Comparison of ENCODE assay signal across 8 mouse cellular contexts in genomic region chr10:77515385-77516348, GRCm38 (mm10). TPM values are rescaled to one million over a fixed set of nuclear protein-coding genes. Genes with fewer than 3 reads are reported as not detected.
DNase-seq lines count a peak whose midpoint lies in the region; ATAC-seq and TF ChIP-seq lines count a peak whose summit lies in the region.

Gene Fam207a, minus strand, starts transcription at chr10:77515785.

- H3K36me3 ChIP-seq in hindbrain, postnatal 0 days (ENCODE audit: insufficient read depth, low read length) = peaks cover 15% of the 10 kb centered on the region; the same call in 1 of the 2 replicates

- peak within 1 kb of the TSS; percentile 84 for H3K9ac ChIP-seq in hindbrain, postnatal 0 days (replicated peaks; ENCODE audit: low read length)

- H3K27me3 ChIP-seq in hindbrain, postnatal 0 days (ENCODE audit: insufficient read depth, low read length) = no peaks in the 10 kb centered on the region

- peak within 1 kb of the TSS; percentile 82 for H3K4me2 ChIP-seq in hindbrain, postnatal 0 days (ENCODE audit: low read depth, low read length)

- H3K4me3 ChIP-seq in gastrocnemius, adult 2 months = peak within 1 kb of the TSS; percentile 80
- H3K4me3 ChIP-seq in hindbrain, postnatal 0 days (ENCODE audit: low read length) = peak within 1 kb of the TSS; percentile 79
- H3K4me3 ChIP-seq in left cerebral cortex, adult 2 months = peak within 1 kb of the TSS; percentile 83

- intact Hi-C loops in gastrocnemius, adult 2 months (cut with DNase I) = loop anchor here (5.0 to 10.0 kb wide), 2 partner anchors 112 to 369 kb away; no protein-coding TSS in a partner anchor
- intact Hi-C loops in left cerebral cortex, adult 2 months (cut with DNase I) = loop anchor here (5.0 kb wide), 3 partner anchors 67 to 362 kb away; partner anchors contain the start of genes Pttg1ip and Ube2g2

- peak; percentile 94 for ATAC-seq in hindbrain, postnatal 0 days
- peak; percentile 85 for ATAC-seq in megakaryocyte, adult 5-6 weeks (ENCODE audit: poor library complexity, severe bottlenecking)

- peaks cover 13% of the 10 kb centered on the region; the same call in 1 of the 2 replicates for H3K4me1 ChIP-seq in hindbrain, postnatal 0 days (ENCODE audit: insufficient read depth, low read length)

- H3K9me3 ChIP-seq in hindbrain, postnatal 0 days (ENCODE audit: low read length) = no peaks in the 10 kb centered on the region

- no peak for TF ChIP-seq CTCF in gastrocnemius, adult 2 months (IDR thresholded peaks at IDR 0.05)
- TF ChIP-seq CTCF in hindbrain, postnatal 0 days (IDR thresholded peaks at IDR 0.05; ENCODE audit: low read depth) = no peak
- TF ChIP-seq CTCF in left cerebral cortex, adult 2 months (IDR thresholded peaks at IDR 0.05) = no peak; the same call in 1 of the 2 replicates

- peak within 1 kb of the TSS; percentile 92 for H3K27ac ChIP-seq in gastrocnemius, adult 2 months
- H3K27ac ChIP-seq in hindbrain, postnatal 0 days = peak within 1 kb of the TSS; percentile 84
- peak within 1 kb of the TSS; percentile 80 for H3K27ac ChIP-seq in left cerebral cortex, adult 2 months

- 2% methylated on average over 74 of the region's 75 CpGs for WGBS in hindbrain, postnatal 0 days

- DNase-seq in WW6 (ENCODE audit: low read depth, low spot score) = peak; percentile 81
- peak; percentile 83 to 90 for DNase-seq in cerebellum, postnatal 4 days (ENCODE audit: low spot score in 2 of 2)
- peak; percentile 97 for DNase-seq in gastrocnemius, adult 2 months
- peak; percentile 98 for DNase-seq in hindbrain, postnatal 0 days (ENCODE audit: low spot score)
- DNase-seq in left cerebral cortex, adult 2 months (ENCODE audit: extremely low spot score in 1 of 2, low spot score in 2 of 2) = peak; percentile 94 to 95
- DNase-seq in right cerebral cortex, adult 2 months (ENCODE audit: low spot score in 2 of 2) = peak; percentile 93 to 94
- peak; percentile 95 for DNase-seq in urinary bladder, postnatal 14 days (ENCODE audit: low spot score)

RNA-seq across cellular contexts. Expression of gene Fam207a, which starts in this region (rescaled TPM):
- total RNA-seq in gastrocnemius, adult 2 months (2021) = 1 to 10 TPM; 5.4 to 8.4 TPM
- 43.5 and 56.2 TPM in 2 replicates for total RNA-seq in hindbrain, postnatal 0 days (2014; rRNA removed)
- 31.8 and 35.9 TPM in 2 replicates for polyA plus RNA-seq in hindbrain, postnatal 0 days (2015; fragmentation: Nextera tagmentation; extraction: Ambion mirVana)
- 10 to 100 TPM; 32.6 to 35.7 TPM for total RNA-seq in left cerebral cortex, adult 2 months (2021)
- 11.5 and 11.7 TPM in 2 replicates for total RNA-seq in megakaryocyte, adult 5-6 weeks (2015)
- 36.3 and 46.5 TPM in 2 replicates for total RNA-seq in megakaryocyte, adult 5-6 weeks (2017)

Comparison
In these comparisons a context has a peak if more than half of its experiments do, and no peak if none do; other contexts are left out.
1. Peak in every context shown above with its lines: DNase-seq, ATAC-seq, H3K4me3 ChIP-seq and H3K27ac ChIP-seq.